In the genomic region with DNA sequence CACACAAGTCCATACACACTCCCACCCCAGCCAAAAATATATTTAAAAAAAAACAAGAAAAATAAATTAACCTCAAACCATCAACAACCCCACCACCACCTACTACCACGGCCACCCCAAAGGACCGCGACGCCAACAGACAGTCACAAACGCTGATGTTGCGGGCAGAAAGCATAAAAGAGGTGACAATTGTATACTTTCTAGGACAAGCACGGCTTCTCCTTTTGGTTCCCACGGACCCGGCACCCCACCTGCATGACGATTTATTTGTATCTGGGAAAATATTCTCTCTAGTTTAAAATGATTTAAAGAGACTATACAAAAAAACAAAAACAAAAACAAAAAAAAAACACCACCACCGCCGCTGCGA, we compare ENCODE assay signal across 24 mouse cellular contexts. TPM values are rescaled to one million over a fixed set of nuclear protein-coding genes. Genes with fewer than 3 reads are reported as not detected.
DNase-seq lines count a peak whose midpoint lies in the region; ATAC-seq lines count a peak whose summit lies in the region.
"Had no signal": no experiment of that assay in that cellular context is flagged by ENCODE, and none has a peak within 500 bp of the region (broad histone marks: within the 10 kb centered on the region; RNA-seq: fewer than 3 reads in every experiment).

No protein-coding gene starts in this region.

- peaks cover 96% of the 10 kb centered on the region for H3K27me3 ChIP-seq in heart, embryonic 15.5 days
- peaks cover 76% of the 10 kb centered on the region for H3K27me3 ChIP-seq in embryonic facial prominence, embryonic 11.5 days (ENCODE audit: control insufficient read depth, insufficient read depth, low read length)
- H3K27me3 ChIP-seq in forebrain, embryonic 12.5 days, result peaks cover 94% of the 10 kb centered on the region
- peaks cover 94% of the 10 kb centered on the region for H3K27me3 ChIP-seq in midbrain, embryonic 12.5 days

- 3% methylated on average over 13 of the region's 13 CpGs for WGBS in heart, embryonic 15.5 days
- under 1% methylated on average over 13 of the region's 13 CpGs for WGBS in embryonic facial prominence, embryonic 11.5 days
- WGBS in forebrain, embryonic 12.5 days, result 2% methylated on average over 13 of the region's 13 CpGs
- WGBS in midbrain, embryonic 12.5 days, result 1% methylated on average over 13 of the region's 13 CpGs

- peak overlapping the region; percentile 13; the same call in 1 of the 2 replicates for H3K4me3 ChIP-seq in heart, embryonic 15.5 days
- H3K4me3 ChIP-seq in embryonic facial prominence, embryonic 11.5 days (ENCODE audit: low read depth, low read length), result peak overlapping the region; percentile 41
- H3K4me3 ChIP-seq in forebrain, embryonic 12.5 days (replicated peaks), result peak overlapping the region; percentile 59
- H3K4me3 ChIP-seq in midbrain, embryonic 12.5 days, result peak overlapping the region; percentile 46
- H3K4me3 ChIP-seq: intestine, embryonic 15.5 days; liver, embryonic 12.5 days had no signal

- no peak overlapping the region for H3K27ac ChIP-seq in heart, embryonic 15.5 days
- no peak overlapping the region for H3K27ac ChIP-seq in embryonic facial prominence, embryonic 11.5 days (replicated peaks; ENCODE audit: low read depth, low read length)
- peak overlapping the region; percentile 95 for H3K27ac ChIP-seq in forebrain, embryonic 12.5 days
- 0 out of 2 replicates have a peak overlapping the region, but pooled peaks have one; percentile 81 for H3K27ac ChIP-seq in midbrain, embryonic 12.5 days (replicated peaks)
- H3K27ac ChIP-seq: intestine, embryonic 15.5 days; limb, embryonic 10.5 days; liver, embryonic 12.5 days; macrophage; stomach, postnatal 0 days had no signal

- H3K4me1 ChIP-seq in heart, embryonic 15.5 days (replicated peaks), result peaks cover 20% of the 10 kb centered on the region
- no peaks in the 10 kb centered on the region for H3K4me1 ChIP-seq in embryonic facial prominence, embryonic 11.5 days (ENCODE audit: control insufficient read depth, insufficient read depth, low read length)
- peaks cover 73% of the 10 kb centered on the region for H3K4me1 ChIP-seq in forebrain, embryonic 12.5 days
- peaks cover 39% of the 10 kb centered on the region for H3K4me1 ChIP-seq in midbrain, embryonic 12.5 days
- H3K4me1 ChIP-seq: liver, embryonic 12.5 days had no signal

- H3K9ac ChIP-seq in heart, embryonic 15.5 days, result no peak overlapping the region
- no peak overlapping the region; the same call in 1 of the 2 replicates for H3K9ac ChIP-seq in embryonic facial prominence, embryonic 11.5 days (replicated peaks; ENCODE audit: low read length)
- H3K9ac ChIP-seq in forebrain, embryonic 12.5 days, result peak overlapping the region; percentile 83
- H3K9ac ChIP-seq in midbrain, embryonic 12.5 days (replicated peaks), result peak overlapping the region; percentile 59; the same call in 1 of the 2 replicates
- H3K9ac ChIP-seq: intestine, embryonic 15.5 days; liver, embryonic 12.5 days; lung, embryonic 14.5 days had no signal

- no peak for ATAC-seq in heart, embryonic 15.5 days (replicated peaks; ENCODE audit: insufficient number of reproducible peaks, insufficient read depth, low FRiP score, low read depth)
- ATAC-seq in embryonic facial prominence, embryonic 11.5 days (replicated peaks; ENCODE audit: insufficient number of reproducible peaks, low FRiP score, low TSS enrichment, low read depth), result no peak
- ATAC-seq in forebrain, embryonic 12.5 days (ENCODE audit: low FRiP score), result no peak
- no peak for ATAC-seq in midbrain, embryonic 12.5 days (ENCODE audit: low FRiP score, low read depth)
- no peak for ATAC-seq in erythroid progenitor cell, adult 5-6 weeks (replicated peaks; ENCODE audit: low FRiP score, poor library complexity, severe bottlenecking)
- ATAC-seq: activated CD4-positive, CD25-positive, alpha-beta regulatory T cell, adult 4 months; intestine, embryonic 15.5 days; liver, embryonic 12.5 days had no signal

- no peak for DNase-seq in heart, postnatal 36 days
- DNase-seq in embryonic facial prominence, embryonic 11.5 days (ENCODE audit: low spot score), result no peak
- DNase-seq in layer of hippocampus, adult 9-11 months, result no peak
- no peak for DNase-seq in spleen, postnatal 14 days (ENCODE audit: low spot score in 2 of 2)
- DNase-seq: adrenal gland, postnatal 36 days; cerebellum, adult 9-10 months; gastrocnemius, postnatal 10 days; lung, embryonic 14.5 days; right cerebral cortex, postnatal 25 days; thymus, postnatal 14 days had no signal

- intact Hi-C loops in heart, postnatal 36 days (cut with DNase I), result no loop called here

- no peaks in the 10 kb centered on the region for H3K36me3 ChIP-seq in heart, embryonic 15.5 days
- H3K36me3 ChIP-seq in embryonic facial prominence, embryonic 11.5 days (replicated peaks; ENCODE audit: control insufficient read depth, insufficient read depth, low read depth, low read length), result no peaks in the 10 kb centered on the region
- no peaks in the 10 kb centered on the region for H3K36me3 ChIP-seq in forebrain, embryonic 12.5 days (replicated peaks)
- no peaks in the 10 kb centered on the region for H3K36me3 ChIP-seq in midbrain, embryonic 12.5 days
- H3K36me3 ChIP-seq: intestine, embryonic 15.5 days; limb, embryonic 10.5 days; liver, embryonic 12.5 days had no signal

- no peak overlapping the region for H3K4me2 ChIP-seq in heart, embryonic 15.5 days
- H3K4me2 ChIP-seq in embryonic facial prominence, embryonic 11.5 days (ENCODE audit: low read depth, low read length), result no peak overlapping the region
- H3K4me2 ChIP-seq in forebrain, embryonic 12.5 days, result peak overlapping the region; percentile 69
- H3K4me2 ChIP-seq in midbrain, embryonic 12.5 days (replicated peaks), result peak overlapping the region; percentile 52
- H3K4me2 ChIP-seq: intestine, embryonic 15.5 days; liver, embryonic 12.5 days; lung, embryonic 14.5 days had no signal

- no peaks in the 10 kb centered on the region for H3K9me3 ChIP-seq in heart, embryonic 15.5 days (replicated peaks)
- no peaks in the 10 kb centered on the region for H3K9me3 ChIP-seq in embryonic facial prominence, embryonic 11.5 days (replicated peaks; ENCODE audit: control insufficient read depth, low read length)
- no peaks in the 10 kb centered on the region for H3K9me3 ChIP-seq in forebrain, embryonic 12.5 days
- H3K9me3 ChIP-seq in midbrain, embryonic 12.5 days, result no peaks in the 10 kb centered on the region
- H3K9me3 ChIP-seq: intestine, embryonic 15.5 days; limb, embryonic 10.5 days; liver, embryonic 12.5 days had no signal

RNA-seq across cellular contexts. Expression of gene Six3, which starts 10.6 kb away (rescaled TPM):
- polyA plus RNA-seq in heart, embryonic 15.5 days (2015; fragmentation: Nextera tagmentation; extraction: Ambion mirVana), result not detected in 2 replicates
- total RNA-seq in heart, postnatal 36 days (2021), result not detected
- 9.5 and 10.5 TPM in 2 replicates for polyA plus RNA-seq in embryonic facial prominence, embryonic 11.5 days (2014; fragmentation: Nextera tagmentation; extraction: Ambion mirVana)
- 26.1 and 27.4 TPM in 2 replicates for polyA plus RNA-seq in forebrain, embryonic 12.5 days (2016; fragmentation: Nextera tagmentation; extraction: Ambion mirVana)
- 19.8 and 25.1 TPM in 2 replicates for polyA plus RNA-seq in midbrain, embryonic 12.5 days (2016; fragmentation: Nextera tagmentation; extraction: Ambion mirVana)
- total RNA-seq in erythroid progenitor cell, adult 5-6 weeks (2015; ENCODE audit: low replicate concordance), result not detected in 2 replicates
- total RNA-seq in erythroid progenitor cell, adult 5-6 weeks (2017; ENCODE audit: low replicate concordance), result not detected in 2 replicates
- total RNA-seq: adrenal gland, postnatal 36 days; gastrocnemius, postnatal 10 days; hematopoietic stem cell, adult 5-6 weeks; monocyte, adult 5-6 weeks had no signal
- polyA plus RNA-seq: activated CD4-positive, CD25-positive, alpha-beta regulatory T cell, adult 4 months; intestine, embryonic 15.5 days; kidney, embryonic 16.5 days; limb, embryonic 10.5 days; liver, embryonic 12.5 days; lung, embryonic 14.5 days; macrophage; neural tube, embryonic 14.5 days; stomach, postnatal 0 days had no signal

Comparison
In these comparisons a context has a peak if more than half of its experiments do, and no peak if none do; other contexts are left out.
1. H3K27ac ChIP-seq: peak in forebrain, embryonic 12.5 days (single experiment) and midbrain, embryonic 12.5 days (single experiment); none in heart, embryonic 15.5 days (single experiment) and embryonic facial prominence, embryonic 11.5 days (single experiment).
2. H3K4me2 ChIP-seq: peak in forebrain, embryonic 12.5 days (single experiment) and midbrain, embryonic 12.5 days (single experiment); none in heart, embryonic 15.5 days (single experiment) and embryonic facial prominence, embryonic 11.5 days (single experiment).
3. H3K9ac ChIP-seq: peak in forebrain, embryonic 12.5 days (single experiment) and midbrain, embryonic 12.5 days (single experiment); none in heart, embryonic 15.5 days (single experiment) and embryonic facial prominence, embryonic 11.5 days (single experiment).
4. RNA of gene Six3, which starts 10.6 kb away (polyA plus RNA-seq): 26.1 to 27.4 TPM in forebrain, embryonic 12.5 days, 19.8 to 25.1 TPM in midbrain, embryonic 12.5 days and 9.5 to 10.5 TPM in embryonic facial prominence, embryonic 11.5 days; not detected in heart, embryonic 15.5 days; every median in the first group is over 10 times any median in the second.
5. Peak in every context shown above with its lines, with median percentiles within 50 percentile points of each other: H3K4me3 ChIP-seq.